Mouse (Mus musculus): ENCODE measurements around the gene Gm5105.

GRCm38 (mm10) chr3:138049555-138049954 lies 17.6 kb downstream of the Gm5105 start:
- no peak for TF ChIP-seq CTCF (IDR thresholded peaks at IDR 0.05; ENCODE audit: low read depth, low read length)
- TF ChIP-seq POLR2A (IDR thresholded peaks at IDR 0.05; ENCODE audit: extremely low read depth, insufficient read depth, low read length), result no peak
